ENCODE assay signal across 14 mouse cellular contexts in the genomic region with DNA sequence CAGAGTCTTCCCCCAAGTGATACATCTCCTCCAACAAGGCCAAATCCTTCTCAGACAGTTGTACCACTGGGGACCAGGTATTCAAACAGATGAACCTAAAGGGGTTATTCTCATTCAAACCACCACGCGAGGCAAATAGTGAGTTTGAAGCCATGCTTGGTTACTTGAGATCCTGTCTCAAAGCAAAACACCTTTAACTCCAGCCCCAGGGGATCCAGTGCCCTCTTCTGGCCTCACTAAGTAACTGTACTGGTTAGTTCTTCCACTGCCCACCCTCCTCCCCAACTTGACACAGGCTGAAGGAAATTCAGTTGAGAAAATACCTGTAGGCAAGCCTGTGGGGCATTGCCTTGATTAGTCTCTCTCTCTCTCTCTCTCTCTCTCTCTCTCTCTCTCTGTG. TPM values are rescaled to one million over a fixed set of nuclear protein-coding genes. Genes with fewer than 3 reads are reported as not detected.
DNase-seq lines count a peak whose midpoint lies in the region; ATAC-seq and TF ChIP-seq lines count a peak whose summit lies in the region.
"Had no signal": no experiment of that assay in that cellular context is flagged by ENCODE, and none has a peak within 500 bp of the region (broad histone marks: within the 10 kb centered on the region; RNA-seq: fewer than 3 reads in every experiment).

No protein-coding gene starts in this region.

- WGBS in intestine, postnatal 0 days, result 73% methylated on average over 2 of the region's 2 CpGs
- 75% methylated on average over 2 of the region's 2 CpGs for WGBS in intestine, embryonic 16.5 days

- H3K4me3 ChIP-seq in intestine, postnatal 0 days (ENCODE audit: low read depth, low read length), result no peak overlapping the region
- H3K4me3 ChIP-seq in intestine, embryonic 16.5 days (ENCODE audit: low read length), result no peak overlapping the region
- H3K4me3 ChIP-seq: heart, embryonic 15.5 days; midbrain, embryonic 12.5 days; neural tube, embryonic 13.5 days had no signal

- H3K9ac ChIP-seq in intestine, postnatal 0 days (ENCODE audit: low read depth, low read length), result no peak overlapping the region
- no peak overlapping the region for H3K9ac ChIP-seq in intestine, embryonic 16.5 days (ENCODE audit: low read depth, low read length)
- H3K9ac ChIP-seq: heart, embryonic 15.5 days; midbrain, embryonic 12.5 days; neural tube, embryonic 13.5 days had no signal

- H3K4me2 ChIP-seq in intestine, postnatal 0 days (replicated peaks; ENCODE audit: low read depth), result no peak overlapping the region
- no peak overlapping the region for H3K4me2 ChIP-seq in intestine, embryonic 16.5 days (ENCODE audit: low read depth, low read length)
- H3K4me2 ChIP-seq: heart, embryonic 15.5 days; midbrain, embryonic 12.5 days; neural tube, embryonic 13.5 days had no signal

- no peaks in the 10 kb centered on the region for H3K4me1 ChIP-seq in intestine, postnatal 0 days (replicated peaks; ENCODE audit: control insufficient read depth, insufficient read depth, low read length)
- no peaks in the 10 kb centered on the region for H3K4me1 ChIP-seq in intestine, embryonic 16.5 days (ENCODE audit: control insufficient read depth, insufficient read depth, low read length)
- H3K4me1 ChIP-seq: heart, embryonic 15.5 days; midbrain, embryonic 12.5 days; neural tube, embryonic 13.5 days had no signal

- TF ChIP-seq CTCF in intestine, postnatal 0 days (IDR thresholded peaks at IDR 0.05; ENCODE audit: low read depth), result peak; percentile 60

- DNase-seq in thymus, postnatal 0 days (ENCODE audit: low spot score), result peak; percentile 32
- DNase-seq in thymus, adult 18-20 months, result no peak
- peak; percentile 63 for DNase-seq in R1 (ENCODE audit: low read depth, low spot score)
- DNase-seq in frontal cortex, postnatal 14 days (ENCODE audit: low spot score in 2 of 2), result no peak
- no peak for DNase-seq in right cerebral cortex, postnatal 36 days (ENCODE audit: low spot score in 2 of 2)
- DNase-seq: gastrocnemius, postnatal 10 days; right cerebral cortex, adult 18-20 months had no signal

- no peaks in the 10 kb centered on the region for H3K27me3 ChIP-seq in intestine, postnatal 0 days (replicated peaks; ENCODE audit: control insufficient read depth, insufficient read depth, low read length)
- no peaks in the 10 kb centered on the region for H3K27me3 ChIP-seq in intestine, embryonic 16.5 days (replicated peaks; ENCODE audit: control insufficient read depth, insufficient read depth, low read length)
- H3K27me3 ChIP-seq: heart, embryonic 15.5 days had no signal

- H3K36me3 ChIP-seq in intestine, postnatal 0 days (ENCODE audit: control insufficient read depth, insufficient read depth), result no peaks in the 10 kb centered on the region
- H3K36me3 ChIP-seq in intestine, embryonic 16.5 days (ENCODE audit: control insufficient read depth, insufficient read depth, low read length), result no peaks in the 10 kb centered on the region
- H3K36me3 ChIP-seq: heart, embryonic 15.5 days; midbrain, embryonic 12.5 days; neural tube, embryonic 13.5 days had no signal

- H3K27ac ChIP-seq in intestine, postnatal 0 days (ENCODE audit: low read depth, low read length), result no peak overlapping the region
- H3K27ac ChIP-seq in intestine, embryonic 16.5 days (ENCODE audit: low read length), result no peak overlapping the region
- H3K27ac ChIP-seq: heart, embryonic 15.5 days; midbrain, embryonic 12.5 days; neural tube, embryonic 13.5 days had no signal

- no peaks in the 10 kb centered on the region for H3K9me3 ChIP-seq in intestine, postnatal 0 days (ENCODE audit: control insufficient read depth)
- no peaks in the 10 kb centered on the region for H3K9me3 ChIP-seq in intestine, embryonic 16.5 days (ENCODE audit: control insufficient read depth, low read length)
- H3K9me3 ChIP-seq: heart, embryonic 15.5 days; midbrain, embryonic 12.5 days; neural tube, embryonic 13.5 days had no signal

- ATAC-seq in intestine, postnatal 0 days, result no peak
- no peak for ATAC-seq in intestine, embryonic 16.5 days
- peak; percentile 44; the same call in 1 of the 2 replicates for ATAC-seq in neutrophil, adult 5-6 weeks (ENCODE audit: extremely low read depth, insufficient number of reproducible peaks, low FRiP score, poor library complexity, severe bottlenecking)
- ATAC-seq: inflammation-experienced regulatory T-cells, adult 6 months had no signal

RNA-seq across cellular contexts. Expression of gene Col9a2, which starts 6.2 kb away (rescaled TPM):
- polyA plus RNA-seq in intestine, postnatal 0 days (2015; fragmentation: Nextera tagmentation; extraction: Ambion mirVana), result 3.9 TPM in 2 replicates
- polyA plus RNA-seq in intestine, embryonic 16.5 days (2015; fragmentation: Nextera tagmentation; extraction: Ambion mirVana), result 4.5 and 4.7 TPM in 2 replicates
- 0.20 and 0.41 TPM in 2 replicates for polyA plus RNA-seq in thymus, postnatal 0 days (2015; fragmentation: Nextera tagmentation; extraction: Ambion mirVana)
- 0.61 TPM in 1 of 2 replicates, not detected in the other for total RNA-seq in neutrophil, adult 5-6 weeks (2017)
- polyA plus RNA-seq: inflammation-experienced regulatory T-cells, adult 6 months had no signal

RNA-seq across cellular contexts. Expression of gene Smap2, which starts 16.0 kb away (rescaled TPM):
- 23.2 and 26.0 TPM in 2 replicates for polyA plus RNA-seq in intestine, postnatal 0 days (2015; fragmentation: Nextera tagmentation; extraction: Ambion mirVana)
- polyA plus RNA-seq in intestine, embryonic 16.5 days (2015; fragmentation: Nextera tagmentation; extraction: Ambion mirVana), result 12.2 and 14.2 TPM in 2 replicates
- polyA plus RNA-seq in thymus, postnatal 0 days (2015; fragmentation: Nextera tagmentation; extraction: Ambion mirVana), result 39.0 and 39.1 TPM in 2 replicates
- 209 and 239 TPM in 2 replicates for total RNA-seq in neutrophil, adult 5-6 weeks (2017)

Comparison
In these comparisons a context has a peak if more than half of its experiments do, and no peak if none do; other contexts are left out.
1. DNase-seq: peak in thymus, postnatal 0 days (single experiment) and R1 (single experiment); none in thymus, adult 18-20 months (0 of 2), frontal cortex, postnatal 14 days (0 of 2) and right cerebral cortex, postnatal 36 days (0 of 2).